Mouse (Mus musculus): Measurements from ENCODE around the gene Jade2.
"Not testable (repeated sequence)": the region's sequence is repeated elsewhere in the genome, so short reads cannot be mapped to it uniquely, and the experiment has no call there.

Jade2 gene

GRCm38 (mm10) chr11:51833393-51834066 lies 23.9 kb downstream of the Jade2 start:
- DNase-seq: no peak

- no peak for DNase-seq
Observed at GRCm38 (mm10) chr11:51832992-51833391, 24.5 kb downstream of the Jade2 start.

GRCm38 (mm10) chr11:51831962-51832909 lies 25.2 kb downstream of the Jade2 start:
- DNase-seq: no peak

- no peak for DNase-seq
Observed at GRCm38 (mm10) chr11:51824867-51825424, 32.5 kb downstream of the Jade2 start.

- no peak for DNase-seq
Observed at GRCm38 (mm10) chr11:51823963-51824753, 33.3 kb downstream of the Jade2 start.

GRCm38 (mm10) chr11:51823271-51823670 lies 34.2 kb downstream of the Jade2 start:
- DNase-seq: no peak

- no peak for DNase-seq
Observed at GRCm38 (mm10) chr11:51822736-51823135, 34.7 kb downstream of the Jade2 start.

GRCm38 (mm10) chr11:51820861-51821260 lies 36.6 kb downstream of the Jade2 start:
- peak; percentile 83 for DNase-seq

- no peak for DNase-seq
Observed at GRCm38 (mm10) chr11:51819964-51820363, 37.5 kb downstream of the Jade2 start.

GRCm38 (mm10) chr11:51818837-51819236 lies 38.6 kb downstream of the Jade2 start:
- no peak for DNase-seq

GRCm38 (mm10) chr11:51817756-51818155 lies 39.7 kb downstream of the Jade2 start:
- DNase-seq: peak; percentile 97

GRCm38 (mm10) chr11:51812022-51812546 lies 45.4 kb downstream of the Jade2 start:
- no peak for DNase-seq

- DNase-seq: no peak
Observed at GRCm38 (mm10) chr11:51811230-51811629, 46.2 kb downstream of the Jade2 start.

- DNase-seq: peak; percentile 29
Observed at GRCm38 (mm10) chr11:51809632-51810224, 47.7 kb downstream of the Jade2 start.

GRCm38 (mm10) chr11:51807108-51807879 lies 50.2 kb downstream of the Jade2 start:
- DNase-seq: no peak

GRCm38 (mm10) chr11:51805221-51805981 lies 52.1 kb downstream of the Jade2 start:
- DNase-seq: peak; percentile 49

- DNase-seq: no peak
Observed at GRCm38 (mm10) chr11:51800634-51801325, 56.7 kb downstream of the Jade2 start.

- DNase-seq: no peak
Observed at GRCm38 (mm10) chr11:51796272-51796671, 61.2 kb downstream of the Jade2 start.

GRCm38 (mm10) chr11:51790662-51791061 lies 66.8 kb downstream of the Jade2 start:
- no peak for DNase-seq

GRCm38 (mm10) chr11:51789735-51790134 lies 67.7 kb downstream of the Jade2 start:
- DNase-seq: not testable (repeated sequence)
